Mouse (Mus musculus): ENCODE measurements around the gene Glmp. TPM values are rescaled to one million over a fixed set of nuclear protein-coding genes. Genes with fewer than 3 reads are reported as not detected.

Gene Glmp
- polyA plus RNA-seq, 1 experiment, result 173 TPM

Other genes with a start within 250 kb of the Glmp start
- gene Ttc24, start 246.7 kb upstream of the Glmp start, polyA plus RNA-seq (2012; fragmentation: generic; extraction: Trizol), result not detected
- gene Iqgap3, start 243.1 kb upstream of the Glmp start, polyA plus RNA-seq (2012; fragmentation: generic; extraction: Trizol), result 23.9 TPM
- 35.3 TPM for gene Mef2d, start 182.7 kb upstream of the Glmp start, polyA plus RNA-seq (2012; fragmentation: generic; extraction: Trizol)
- not detected for gene Rhbg, start 70.3 kb upstream of the Glmp start, polyA plus RNA-seq (2012; fragmentation: generic; extraction: Trizol)
- gene Gm38392, start 37.8 kb upstream of the Glmp start, polyA plus RNA-seq (2012; fragmentation: generic; extraction: Trizol), result not detected
- gene Tsacc, start 28.0 kb upstream of the Glmp start, polyA plus RNA-seq (2012; fragmentation: generic; extraction: Trizol), result 2.3 TPM
- gene Cct3, start 27.9 kb upstream of the Glmp start, polyA plus RNA-seq (2012; fragmentation: generic; extraction: Trizol), result 628 TPM
- gene Tmem79, start 11.1 kb downstream of the Glmp start, polyA plus RNA-seq (2012; fragmentation: generic; extraction: Trizol), result 2.1 TPM
- gene Smg5, start 11.2 kb downstream of the Glmp start, polyA plus RNA-seq (2012; fragmentation: generic; extraction: Trizol), result 84.5 TPM
- gene Paqr6, start 39.6 kb downstream of the Glmp start, polyA plus RNA-seq (2012; fragmentation: generic; extraction: Trizol), result 0.02 TPM
- 0.51 TPM for gene Bglap3, start 47.7 kb downstream of the Glmp start, polyA plus RNA-seq (2012; fragmentation: generic; extraction: Trizol)
- 4.6 TPM for gene Bglap2, start 53.7 kb downstream of the Glmp start, polyA plus RNA-seq (2012; fragmentation: generic; extraction: Trizol)
- gene Bglap, start 59.4 kb downstream of the Glmp start, polyA plus RNA-seq (2012; fragmentation: generic; extraction: Trizol), result 1.6 TPM
- gene Pmf1, start 85.3 kb downstream of the Glmp start, polyA plus RNA-seq (2012; fragmentation: generic; extraction: Trizol), result 117 TPM
- 18.5 TPM for gene Slc25a44, start 100.1 kb downstream of the Glmp start, polyA plus RNA-seq (2012; fragmentation: generic; extraction: Trizol)
- gene Sema4a, start 136.2 kb downstream of the Glmp start, polyA plus RNA-seq (2012; fragmentation: generic; extraction: Trizol), result 0.69 TPM
- 1,441 TPM for gene Lmna, start 184.9 kb downstream of the Glmp start, polyA plus RNA-seq (2012; fragmentation: generic; extraction: Trizol)
- gene Mex3a, start 207.4 kb downstream of the Glmp start, polyA plus RNA-seq (2012; fragmentation: generic; extraction: Trizol), result 14.9 TPM
- 0.07 TPM for gene Rab25, start 223.3 kb downstream of the Glmp start, polyA plus RNA-seq (2012; fragmentation: generic; extraction: Trizol)
- gene Lamtor2, start 228.1 kb downstream of the Glmp start, polyA plus RNA-seq (2012; fragmentation: generic; extraction: Trizol), result 136 TPM
- gene Ubqln4, start 228.7 kb downstream of the Glmp start, polyA plus RNA-seq (2012; fragmentation: generic; extraction: Trizol), result 55.9 TPM

All from C2C12 (cell line).